Mouse (Mus musculus): ENCODE measurements at regions not wholly inside any gene's neighbourhood (a gene's known extent, or its start where the extent isn't known, plus 50 kb on each side); places are given as distances from the start of the nearest gene placed in this dataset.

- TF ChIP-seq CTCF (IDR thresholded peaks at IDR 0.05; ENCODE audit: extremely low read depth, insufficient read length, insufficient replicate concordance, low read depth, low read length): no peak
- TF ChIP-seq POLR2A (IDR thresholded peaks at IDR 0.05; ENCODE audit: low read depth, low read length): no peak
- Histone ChIP-seq H3K4me1 (ENCODE audit: control insufficient read depth, insufficient read depth, insufficient read length, low read length) (no peaks in the 10 kb centered on the region), H3K4me3 (ENCODE audit: low read depth, low read length) (no peak overlapping the region), H3K27ac (ENCODE audit: insufficient read depth, low read depth, low read length) (no peak overlapping the region), H3K36me3 (ENCODE audit: control insufficient read depth, insufficient read depth, low read length) (no peaks in the 10 kb centered on the region), H3K27me3 (ENCODE audit: control insufficient read depth, insufficient read depth, low read length) (no peaks in the 10 kb centered on the region)
- 57% methylated on average over 8 of the region's 8 CpGs for WGBS
Observed at GRCm38 (mm10) chr1:77010608-77011214, 504.2 kb downstream of the Epha4 start.

- no peak for TF ChIP-seq CTCF (IDR thresholded peaks at IDR 0.05; ENCODE audit: extremely low read depth, insufficient read length, insufficient replicate concordance, low read depth, low read length)
- no peak for TF ChIP-seq POLR2A (IDR thresholded peaks at IDR 0.05; ENCODE audit: low read depth, low read length)
- no peak overlapping the region for H3K4me3 ChIP-seq (ENCODE audit: low read depth, low read length)
- 89% methylated on average over 4 of the region's 4 CpGs for WGBS
- H3K27ac ChIP-seq (ENCODE audit: insufficient read depth, low read depth, low read length): no peak overlapping the region
- no peaks in the 10 kb centered on the region for H3K36me3 ChIP-seq (ENCODE audit: control insufficient read depth, insufficient read depth, low read length)
- H3K27me3 ChIP-seq (ENCODE audit: control insufficient read depth, insufficient read depth, low read length): no peaks in the 10 kb centered on the region
- H3K4me1 ChIP-seq (ENCODE audit: control insufficient read depth, insufficient read depth, insufficient read length, low read length): no peaks in the 10 kb centered on the region
Observed at GRCm38 (mm10) chr1:77027656-77028055, 487.2 kb downstream of the Epha4 start.

- H3K27ac ChIP-seq (ENCODE audit: insufficient read depth, low read depth, low read length): no peak overlapping the region
- H3K36me3 ChIP-seq (ENCODE audit: control insufficient read depth, insufficient read depth, low read length): no peaks in the 10 kb centered on the region
- no peaks in the 10 kb centered on the region for H3K4me1 ChIP-seq (ENCODE audit: control insufficient read depth, insufficient read depth, insufficient read length, low read length)
- H3K4me3 ChIP-seq (ENCODE audit: low read depth, low read length): no peak overlapping the region
- TF ChIP-seq CTCF (IDR thresholded peaks at IDR 0.05; ENCODE audit: extremely low read depth, insufficient read length, insufficient replicate concordance, low read depth, low read length) (no peak), POLR2A (IDR thresholded peaks at IDR 0.05; ENCODE audit: low read depth, low read length) (no peak)
- no peaks in the 10 kb centered on the region for H3K27me3 ChIP-seq (ENCODE audit: control insufficient read depth, insufficient read depth, low read length)
- whole genome bisulfite sequencing: 77% methylated on average over 6 of the region's 6 CpGs
Observed at GRCm38 (mm10) chr1:77028216-77028615, 486.7 kb downstream of the Epha4 start.

GRCm38 (mm10) chr1:77029091-77029490 is 485.8 kb downstream of the Epha4 start:
- WGBS: 91% methylated on average over 6 of the region's 6 CpGs

GRCm38 (mm10) chr1:77043749-77044564 is 470.9 kb downstream of the Epha4 start:
- 57% methylated on average over 14 of the region's 14 CpGs for WGBS
- H3K27ac ChIP-seq (ENCODE audit: insufficient read depth, low read depth, low read length): no peak overlapping the region
- TF ChIP-seq CTCF (IDR thresholded peaks at IDR 0.05; ENCODE audit: extremely low read depth, insufficient read length, insufficient replicate concordance, low read depth, low read length): no peak
- TF ChIP-seq POLR2A (IDR thresholded peaks at IDR 0.05; ENCODE audit: low read depth, low read length): no peak
- no peaks in the 10 kb centered on the region for H3K27me3 ChIP-seq (ENCODE audit: control insufficient read depth, insufficient read depth, low read length)
- H3K36me3 ChIP-seq (ENCODE audit: control insufficient read depth, insufficient read depth, low read length): no peaks in the 10 kb centered on the region
- H3K4me3 ChIP-seq (ENCODE audit: low read depth, low read length): no peak overlapping the region
- H3K4me1 ChIP-seq (ENCODE audit: control insufficient read depth, insufficient read depth, insufficient read length, low read length): no peaks in the 10 kb centered on the region

More at GRCm38 (mm10) chr1:77029091-77029490, 485.8 kb downstream of the Epha4 start:
- Histone ChIP-seq H3K27ac (ENCODE audit: insufficient read depth, low read depth, low read length) (no peak overlapping the region), H3K4me3 (ENCODE audit: low read depth, low read length) (no peak overlapping the region), H3K36me3 (ENCODE audit: control insufficient read depth, insufficient read depth, low read length) (no peaks in the 10 kb centered on the region), H3K27me3 (ENCODE audit: control insufficient read depth, insufficient read depth, low read length) (no peaks in the 10 kb centered on the region), H3K4me1 (ENCODE audit: control insufficient read depth, insufficient read depth, insufficient read length, low read length) (no peaks in the 10 kb centered on the region)
- TF ChIP-seq POLR2A (IDR thresholded peaks at IDR 0.05; ENCODE audit: low read depth, low read length) (no peak), CTCF (IDR thresholded peaks at IDR 0.05; ENCODE audit: extremely low read depth, insufficient read length, insufficient replicate concordance, low read depth, low read length) (no peak)

GRCm38 (mm10) chr1:77048720-77049406 is 466.0 kb downstream of the Epha4 start:
- TF ChIP-seq POLR2A (IDR thresholded peaks at IDR 0.05; ENCODE audit: low read depth, low read length): no peak
- no peak for TF ChIP-seq CTCF (IDR thresholded peaks at IDR 0.05; ENCODE audit: extremely low read depth, insufficient read length, insufficient replicate concordance, low read depth, low read length)
- Histone ChIP-seq H3K4me1 (ENCODE audit: control insufficient read depth, insufficient read depth, insufficient read length, low read length) (0 out of 2 replicates have a peak, but pooled peaks cover under 1% of the 10 kb centered on the region), H3K27ac (ENCODE audit: insufficient read depth, low read depth, low read length) (no peak overlapping the region), H3K36me3 (ENCODE audit: control insufficient read depth, insufficient read depth, low read length) (no peaks in the 10 kb centered on the region), H3K27me3 (ENCODE audit: control insufficient read depth, insufficient read depth, low read length) (no peaks in the 10 kb centered on the region), H3K4me3 (ENCODE audit: low read depth, low read length) (no peak overlapping the region)
- WGBS: 88% methylated on average over 7 of the region's 7 CpGs

- H3K27ac ChIP-seq (ENCODE audit: insufficient read depth, low read depth, low read length): no peak overlapping the region
- H3K27me3 ChIP-seq (ENCODE audit: control insufficient read depth, insufficient read depth, low read length): no peaks in the 10 kb centered on the region
- WGBS: 70% methylated on average over 5 of the region's 5 CpGs
- H3K36me3 ChIP-seq (ENCODE audit: control insufficient read depth, insufficient read depth, low read length): no peaks in the 10 kb centered on the region
- no peak overlapping the region for H3K4me3 ChIP-seq (ENCODE audit: low read depth, low read length)
- TF ChIP-seq POLR2A (IDR thresholded peaks at IDR 0.05; ENCODE audit: low read depth, low read length): no peak
- TF ChIP-seq CTCF (IDR thresholded peaks at IDR 0.05; ENCODE audit: extremely low read depth, insufficient read length, insufficient replicate concordance, low read depth, low read length): no peak
- 0 out of 2 replicates have a peak, but pooled peaks cover 4% of the 10 kb centered on the region for H3K4me1 ChIP-seq (ENCODE audit: control insufficient read depth, insufficient read depth, insufficient read length, low read length)
Observed at GRCm38 (mm10) chr1:77051239-77051638, 463.6 kb downstream of the Epha4 start.
